Mouse (Mus musculus): ENCODE measurements at regions not wholly inside any gene's neighbourhood (a gene's known extent, or its start where the extent isn't known, plus 50 kb on each side); places are given as distances from the start of the nearest gene placed in this dataset.

- DNase-seq, result no peak
Observed at GRCm38 (mm10) chr14:98477416-98477815, 307.9 kb upstream of the Dach1 start.

GRCm38 (mm10) chr14:98471803-98472509, 302.4 kb upstream of the Dach1 start:
- DNase-seq, result peak; percentile 49 to 54

GRCm38 (mm10) chr14:98454461-98454860, 284.9 kb upstream of the Dach1 start:
- DNase-seq, result no peak

GRCm38 (mm10) chr14:98452191-98452590, 282.6 kb upstream of the Dach1 start:
- DNase-seq, result no peak

GRCm38 (mm10) chr14:98449568-98449967, 280.0 kb upstream of the Dach1 start:
- DNase-seq, result no peak

- no peak for DNase-seq
Observed at GRCm38 (mm10) chr14:98442411-98442810, 272.8 kb upstream of the Dach1 start.

- no peak for DNase-seq
Observed at GRCm38 (mm10) chr14:98441954-98442353, 272.4 kb upstream of the Dach1 start.

- DNase-seq, result peak; percentile 4
Observed at GRCm38 (mm10) chr14:98431959-98432358, 262.4 kb upstream of the Dach1 start.

GRCm38 (mm10) chr14:98417719-98418118, 248.2 kb upstream of the Dach1 start:
- no peak for DNase-seq

- no peak for DNase-seq
Observed at GRCm38 (mm10) chr14:98414201-98414600, 244.6 kb upstream of the Dach1 start.

GRCm38 (mm10) chr14:98405936-98406635, 236.5 kb upstream of the Dach1 start:
- DNase-seq, result peak in 1 of 2 experiments; percentile 13

GRCm38 (mm10) chr14:98404026-98404425, 234.5 kb upstream of the Dach1 start:
- DNase-seq, result no peak

- DNase-seq, result no peak
Observed at GRCm38 (mm10) chr14:98387871-98388270, 218.3 kb upstream of the Dach1 start.

Data from kidney, postnatal 4 days (tissue).